Comparison of ENCODE assay signal across 30 mouse cellular contexts in genomic region chr9:86230673-86231350, GRCm38 (mm10).
DNase-seq lines count a peak whose midpoint lies in the region; ATAC-seq lines count a peak whose summit lies in the region.
"Had no signal": no experiment of that assay in that cellular context is flagged by ENCODE, and none has a peak within 500 bp of the region (broad histone marks: within the 10 kb centered on the region; RNA-seq: fewer than 3 reads in every experiment).

No protein-coding gene starts in this region.

- no peak overlapping the region for H3K27ac ChIP-seq in hindbrain, embryonic 11.5 days (ENCODE audit: low read depth, low read length)
- H3K27ac ChIP-seq in hindbrain, embryonic 12.5 days, result no peak overlapping the region
- H3K27ac ChIP-seq in midbrain, embryonic 12.5 days (replicated peaks), result no peak overlapping the region
- no peak overlapping the region for H3K27ac ChIP-seq in midbrain, embryonic 16.5 days (ENCODE audit: low read length)
- H3K27ac ChIP-seq: heart, embryonic 15.5 days; kidney, embryonic 15.5 days; layer of hippocampus, adult 2 months; left cerebral cortex, adult 2 months; limb, embryonic 15.5 days; liver, embryonic 13.5 days; neural tube, embryonic 15.5 days had no signal

- no peaks in the 10 kb centered on the region for H3K9me3 ChIP-seq in hindbrain, embryonic 11.5 days (ENCODE audit: control insufficient read depth, low read length)
- no peaks in the 10 kb centered on the region for H3K9me3 ChIP-seq in hindbrain, embryonic 12.5 days (replicated peaks)
- 0 out of 2 replicates have a peak, but pooled peaks cover 5% of the 10 kb centered on the region for H3K9me3 ChIP-seq in midbrain, embryonic 12.5 days
- no peaks in the 10 kb centered on the region for H3K9me3 ChIP-seq in midbrain, embryonic 16.5 days (replicated peaks; ENCODE audit: control insufficient read depth, low read length, poor library complexity, severe bottlenecking)
- H3K9me3 ChIP-seq: heart, embryonic 15.5 days; hindbrain, embryonic 13.5 days; kidney, embryonic 15.5 days; limb, embryonic 15.5 days; liver, embryonic 13.5 days; neural tube, embryonic 15.5 days had no signal

- WGBS in hindbrain, embryonic 11.5 days, result 31% methylated on average over 7 of the region's 7 CpGs
- WGBS in hindbrain, embryonic 12.5 days, result 30% methylated on average over 7 of the region's 7 CpGs
- 8% methylated on average over 7 of the region's 7 CpGs for WGBS in midbrain, embryonic 12.5 days
- WGBS in midbrain, embryonic 16.5 days, result 8% methylated on average over 7 of the region's 7 CpGs

- H3K36me3 ChIP-seq in hindbrain, embryonic 11.5 days (ENCODE audit: control insufficient read depth, insufficient read depth, low read length), result no peaks in the 10 kb centered on the region
- H3K36me3 ChIP-seq in hindbrain, embryonic 12.5 days, result no peaks in the 10 kb centered on the region
- no peaks in the 10 kb centered on the region for H3K36me3 ChIP-seq in midbrain, embryonic 12.5 days
- H3K36me3 ChIP-seq in midbrain, embryonic 16.5 days (ENCODE audit: control insufficient read depth, insufficient read depth, low read length), result no peaks in the 10 kb centered on the region
- H3K36me3 ChIP-seq: G1E; heart, embryonic 15.5 days; hindbrain, embryonic 13.5 days; kidney, embryonic 15.5 days; limb, embryonic 15.5 days; liver, embryonic 13.5 days; neural tube, embryonic 15.5 days had no signal

- no peak overlapping the region; the same call in 1 of the 2 replicates for H3K9ac ChIP-seq in hindbrain, embryonic 11.5 days (ENCODE audit: low read depth, low read length)
- H3K9ac ChIP-seq in hindbrain, embryonic 12.5 days, result no peak overlapping the region
- no peak overlapping the region for H3K9ac ChIP-seq in midbrain, embryonic 12.5 days (replicated peaks)
- H3K9ac ChIP-seq in midbrain, embryonic 16.5 days (ENCODE audit: low read depth, low read length), result no peak overlapping the region
- H3K9ac ChIP-seq: heart, embryonic 15.5 days; hindbrain, embryonic 13.5 days; kidney, embryonic 15.5 days; limb, embryonic 15.5 days; liver, embryonic 13.5 days; neural tube, embryonic 15.5 days had no signal

- peak; percentile 45 for DNase-seq in embryo, embryonic 10 days (ENCODE audit: low spot score)
- DNase-seq in embryo, embryonic 9.5 days (ENCODE audit: extremely low spot score), result no peak
- peak; percentile 10 for DNase-seq in hindbrain, embryonic 11.5 days (ENCODE audit: low spot score)
- no peak for DNase-seq in left cerebral cortex, adult 9 months (ENCODE audit: low spot score in 2 of 2)
- DNase-seq: adrenal gland, adult 8-10 months; cerebellum, adult 8-10 months; cerebellum, postnatal 25 days; gastrocnemius, postnatal 14 days; kidney, adult 18-20 months; kidney, postnatal 25 days; liver, embryonic 13.5 days; lung, adult 18-20 months; lung, postnatal 4 days; right cerebral cortex, adult 18-20 months; spleen, adult 18-20 months; thymus, postnatal 14 days had no signal

- no peak overlapping the region for H3K4me3 ChIP-seq in hindbrain, embryonic 11.5 days (ENCODE audit: low read depth, low read length)
- no peak overlapping the region for H3K4me3 ChIP-seq in hindbrain, embryonic 12.5 days
- no peak overlapping the region for H3K4me3 ChIP-seq in midbrain, embryonic 12.5 days
- H3K4me3 ChIP-seq in midbrain, embryonic 16.5 days (ENCODE audit: low read depth, low read length), result no peak overlapping the region
- H3K4me3 ChIP-seq: erythroblast, embryonic 14.5 days; heart, embryonic 15.5 days; hindbrain, embryonic 13.5 days; kidney, embryonic 15.5 days; layer of hippocampus, adult 2 months; left cerebral cortex, adult 2 months; limb, embryonic 15.5 days; liver, embryonic 13.5 days; megakaryocyte, embryonic 14.5 days; neural tube, embryonic 15.5 days had no signal

- no peaks in the 10 kb centered on the region for H3K4me1 ChIP-seq in hindbrain, embryonic 11.5 days (replicated peaks; ENCODE audit: control insufficient read depth, insufficient read depth, low read length)
- H3K4me1 ChIP-seq in hindbrain, embryonic 12.5 days, result 0 out of 2 replicates have a peak, but pooled peaks cover 4% of the 10 kb centered on the region
- H3K4me1 ChIP-seq in midbrain, embryonic 12.5 days, result peaks cover 14% of the 10 kb centered on the region
- peaks cover 6% of the 10 kb centered on the region; the same call in 1 of the 2 replicates for H3K4me1 ChIP-seq in midbrain, embryonic 16.5 days (ENCODE audit: control insufficient read depth, insufficient read depth, low read length)
- H3K4me1 ChIP-seq: heart, embryonic 15.5 days; kidney, embryonic 15.5 days; limb, embryonic 15.5 days; liver, embryonic 13.5 days; megakaryocyte, embryonic 14.5 days had no signal

- ATAC-seq in hindbrain, embryonic 11.5 days (ENCODE audit: low FRiP score), result 0 out of 2 replicates have a peak, but pooled peaks have one; percentile 38
- no peak for ATAC-seq in hindbrain, embryonic 12.5 days (ENCODE audit: low FRiP score)
- ATAC-seq in midbrain, embryonic 12.5 days (ENCODE audit: low FRiP score, low read depth), result peak; percentile 73
- no peak for ATAC-seq in midbrain, embryonic 16.5 days
- ATAC-seq: lung, postnatal 0 days had no signal

- no peaks in the 10 kb centered on the region for H3K27me3 ChIP-seq in hindbrain, embryonic 11.5 days (ENCODE audit: control insufficient read depth, insufficient read depth, low read length)
- H3K27me3 ChIP-seq in hindbrain, embryonic 12.5 days, result no peaks in the 10 kb centered on the region
- no peaks in the 10 kb centered on the region for H3K27me3 ChIP-seq in midbrain, embryonic 12.5 days
- H3K27me3 ChIP-seq in midbrain, embryonic 16.5 days (ENCODE audit: control insufficient read depth, insufficient read depth, low read depth, low read length), result no peaks in the 10 kb centered on the region
- H3K27me3 ChIP-seq: heart, embryonic 15.5 days; hindbrain, embryonic 13.5 days; kidney, embryonic 15.5 days; limb, embryonic 15.5 days; liver, embryonic 13.5 days; megakaryocyte, embryonic 14.5 days; neural tube, embryonic 15.5 days had no signal

- no peak overlapping the region for H3K4me2 ChIP-seq in hindbrain, embryonic 11.5 days (replicated peaks; ENCODE audit: low read depth, low read length)
- no peak overlapping the region for H3K4me2 ChIP-seq in hindbrain, embryonic 12.5 days (replicated peaks)
- no peak overlapping the region for H3K4me2 ChIP-seq in midbrain, embryonic 12.5 days (replicated peaks)
- no peak overlapping the region for H3K4me2 ChIP-seq in midbrain, embryonic 16.5 days (ENCODE audit: low read length)
- H3K4me2 ChIP-seq: heart, embryonic 15.5 days; hindbrain, embryonic 13.5 days; kidney, embryonic 15.5 days; limb, embryonic 15.5 days; liver, embryonic 13.5 days; neural tube, embryonic 15.5 days had no signal

Comparison
In these comparisons a context has a peak if more than half of its experiments do, and no peak if none do; other contexts are left out.
1. DNase-seq: peak in embryo, embryonic 10 days (single experiment) and hindbrain, embryonic 11.5 days (single experiment); none in embryo, embryonic 9.5 days (single experiment) and left cerebral cortex, adult 9 months (0 of 2).
2. ATAC-seq: peak in hindbrain, embryonic 11.5 days (single experiment) and midbrain, embryonic 12.5 days (single experiment); none in hindbrain, embryonic 12.5 days (single experiment) and midbrain, embryonic 16.5 days (single experiment).